Mouse (Mus musculus) CH12.LX (cell line): ENCODE measurements around the gene Ttc7b. TPM values are rescaled to one million over a fixed set of nuclear protein-coding genes. Genes with fewer than 3 reads are reported as not detected.

Experiments used
- DNase-seq: peaks from one replicate; pipeline ENCODE4 v3.0.0-alpha.2; 2013; ENCODE audit errors: extremely low read depth
- H3K27ac ChIP-seq: 2 replicates; pipeline ENCODE4 v1.5.1; 2012; ENCODE audit warnings: low read depth, mild to moderate bottlenecking, control low read depth, moderate library complexity; ENCODE audit not compliant: insufficient read depth
- H3K27me3 ChIP-seq: replicated peaks from 2 replicates; pipeline ENCODE3; 2012; ENCODE audit warnings: inconsistent platforms
- H3K36me3 ChIP-seq, 2 experiments: replicated peaks in 1 of 2; 2 replicates each; pipeline versions ENCODE3 to v1.6.1; 2012; ENCODE audit warnings: inconsistent platforms in 1 of 2, low read length in 1 of 2, mild to moderate bottlenecking in 1 of 2, mixed read lengths in 1 of 2, moderate library complexity in 1 of 2; ENCODE audit not compliant: control insufficient read depth in 1 of 2, insufficient read depth in 1 of 2
- H3K4me1 ChIP-seq, 2 experiments: 2 replicates each; pipeline ENCODE4 v1.6.1; 2012; ENCODE audit warnings: inconsistent platforms in 1 of 2, moderate library complexity in 1 of 2; ENCODE audit not compliant: insufficient read depth in 2 of 2, control insufficient read depth in 1 of 2
- H3K4me2 ChIP-seq: 2 replicates; pipeline ENCODE4 v1.6.1; 2012; ENCODE audit warnings: low read depth, mild to moderate bottlenecking, control low read depth; ENCODE audit not compliant: poor library complexity, insufficient read depth, severe bottlenecking
- H3K4me3 ChIP-seq, 3 experiments: fragments of 150-350 bp in 1 of 3; sonication (generic) in 1 of 3; replicated peaks in 1 of 3; 2 replicates each; pipeline versions ENCODE3 to v1.5.1; 2011 to 2012; ENCODE audit warnings: low read depth in 2 of 3, low read length in 2 of 3, mild to moderate bottlenecking in 2 of 3, moderate library complexity in 2 of 3, control low read depth in 1 of 3, improper control_type of control experiment in 1 of 3, inconsistent platforms in 1 of 3, mixed read lengths in 1 of 3; ENCODE audit not compliant: poor library complexity in 1 of 3
- H3K79me2 ChIP-seq: replicated peaks from 2 replicates; pipeline ENCODE4 v1.6.1; 2012; ENCODE audit warnings: mild to moderate bottlenecking, moderate library complexity; ENCODE audit not compliant: control insufficient read depth, poor library complexity, insufficient read depth, severe bottlenecking; ENCODE audit errors: extremely low read depth
- H3K9ac ChIP-seq: 2 replicates; pipeline ENCODE4 v1.6.1; 2012; ENCODE audit warnings: low read depth, mild to moderate bottlenecking, control low read depth, moderate library complexity; ENCODE audit not compliant: insufficient read depth
- H3K9me3 ChIP-seq: replicated peaks from 2 replicates; pipeline ENCODE3; 2012; ENCODE audit warnings: low read length, inconsistent platforms, mixed read lengths
- CHD1 ChIP-seq: IDR thresholded peaks from 2 replicates; pipeline ENCODE4 v1.6.1; 2012; ENCODE audit warnings: low read depth, low read length, improper control_type of control experiment, inconsistent platforms
- CHD2 ChIP-seq: IDR thresholded peaks from 2 replicates; pipeline ENCODE4 v1.6.1; 2011; ENCODE audit warnings: low read length, improper control_type of control experiment
- ELF1 ChIP-seq: IDR thresholded peaks from 2 replicates; pipeline ENCODE4 v1.6.1; 2014; ENCODE audit warnings: low read depth, mild to moderate bottlenecking, inconsistent platforms, low read length, improper control_type of control experiment
- EP300 ChIP-seq: IDR thresholded peaks from 2 replicates; pipeline ENCODE4 v1.6.1; 2011; ENCODE audit warnings: low read length, improper control_type of control experiment
- ETS1 ChIP-seq: conservative IDR thresholded peaks from 2 replicates; pipeline ENCODE4 v1.6.1; 2012; ENCODE audit warnings: low read depth, mild to moderate bottlenecking, inconsistent platforms, low read length, improper control_type of control experiment, moderate library complexity
- HCFC1 ChIP-seq: IDR thresholded peaks from 2 replicates; pipeline ENCODE4 v1.6.1; 2012; ENCODE audit warnings: low read depth, mild to moderate bottlenecking, inconsistent platforms, low read length, improper control_type of control experiment
- IRF4 ChIP-seq: IDR thresholded peaks from 2 replicates; pipeline ENCODE4 v1.6.1; 2014; ENCODE audit warnings: low read depth, mild to moderate bottlenecking, inconsistent platforms, low read length, improper control_type of control experiment
- MAX ChIP-seq: IDR thresholded peaks from 2 replicates; pipeline ENCODE4 v1.6.1; 2011; ENCODE audit warnings: low read length, improper control_type of control experiment
- MAZ ChIP-seq: IDR thresholded peaks from 2 replicates; pipeline ENCODE4 v1.6.1; 2012; ENCODE audit warnings: low read depth, mild to moderate bottlenecking, inconsistent platforms, low read length, improper control_type of control experiment, moderate library complexity
- MEF2A ChIP-seq: IDR thresholded peaks from 2 replicates; pipeline ENCODE4 v1.6.1; 2014; ENCODE audit warnings: low read depth, mild to moderate bottlenecking, inconsistent platforms, low read length, improper control_type of control experiment, borderline replicate concordance
- MYC ChIP-seq: IDR thresholded peaks from 2 replicates; pipeline ENCODE4 v1.6.1; 2011; ENCODE audit warnings: low read depth, mild to moderate bottlenecking, improper control_type of control experiment, low read length
- NRF1 ChIP-seq: IDR thresholded peaks from 2 replicates; pipeline ENCODE4 v1.6.1; 2014; ENCODE audit warnings: low read depth, mild to moderate bottlenecking, inconsistent platforms, low read length, improper control_type of control experiment, moderate library complexity
- PAX5 ChIP-seq: IDR thresholded peaks from 2 replicates; pipeline ENCODE4 v1.6.1; 2012; ENCODE audit warnings: low read length, inconsistent platforms, mixed read lengths
- SIN3A ChIP-seq: IDR thresholded peaks from 2 replicates; pipeline ENCODE4 v1.6.1; 2012; ENCODE audit warnings: low read length, improper control_type of control experiment, inconsistent platforms
- SMC3 ChIP-seq: IDR thresholded peaks from 2 replicates; pipeline ENCODE4 v1.6.1; 2011; ENCODE audit warnings: low read depth, low read length, improper control_type of control experiment
- TBP ChIP-seq: conservative IDR thresholded peaks from 2 replicates; pipeline ENCODE4 v1.6.1; 2011; ENCODE audit warnings: low read depth, low read length, improper control_type of control experiment
- ZC3H11A ChIP-seq: IDR thresholded peaks from 2 replicates; pipeline ENCODE4 v1.6.1; 2012; ENCODE audit warnings: low read depth, mild to moderate bottlenecking, inconsistent platforms, low read length, improper control_type of control experiment
- ZMIZ1 ChIP-seq: IDR thresholded peaks from 2 replicates; pipeline ENCODE4 v1.6.1; 2012; ENCODE audit warnings: low read depth, mild to moderate bottlenecking, inconsistent platforms, low read length, improper control_type of control experiment
- dilution Hi-C: fragments of 300-500 bp; cut with MboI; formaldehyde crosslinking; loops from 2 replicates; pipeline ENCODE4 v1.14.3; 2020; ENCODE audit warnings: low sequenced_read_pairs; ENCODE audit not compliant: extremely low pct_unique_long_range_greater_than_20kb, extremely low pct_ligation_motif_present
- in situ Hi-C: fragments of 300-500 bp; cut with MboI; formaldehyde crosslinking; loops from 3 replicates; pipeline ENCODE4 v1.14.3; 2019; ENCODE audit warnings: low sequenced_read_pairs, low pct_ligation_motif_present, low pct_unique_long_range_greater_than_20kb, mixed read lengths
- polyA plus RNA-seq: library from polyadenylated mRNA; unstranded; fragments of >175 nt; gene quantifications from 2 replicates; pipeline ENCODE4 v1.2.1, GENCODE M21; 2012; ENCODE audit warnings: low read depth; ENCODE audit not compliant: insufficient read length
- total RNA-seq, 2 experiments: library from RNA; depleted of rRNA; stranded (reverse); fragments of 300-350 nt in 1 of 2; fragments of >200 nt in 1 of 2; gene quantifications; 2 replicates each; pipeline ENCODE4 v1.2.3; 2012 to 2014

Ttc7b gene
- total and polyA plus RNA-seq, 3 experiments: 7.8 to 18.3 (median 12.7) TPM

DNA sequence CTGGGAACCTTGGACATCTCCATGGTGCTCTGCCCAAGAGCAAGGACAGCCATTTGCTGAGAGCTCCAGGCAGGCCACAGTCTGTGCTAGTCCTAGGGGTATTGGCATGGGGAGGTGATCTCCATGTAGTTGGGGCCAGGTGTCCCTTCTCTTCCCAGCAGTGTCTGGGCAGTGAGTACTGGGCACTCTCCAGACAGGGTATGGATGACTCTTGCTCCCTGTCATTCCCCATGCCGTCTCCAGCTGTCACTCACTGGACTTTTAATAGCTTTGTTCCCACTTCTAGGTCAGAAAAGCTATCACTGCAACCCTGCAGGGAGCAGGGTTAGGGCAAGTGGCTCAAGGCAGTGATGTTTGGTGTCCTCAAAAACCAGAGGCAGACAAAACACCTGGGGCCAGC lies 214.3 kb downstream of the Ttc7b start:
- no peak overlapping the region for H3K27ac ChIP-seq
- no peaks in the 10 kb centered on the region for H3K9me3 ChIP-seq
- H3K4me2 ChIP-seq: no peak overlapping the region
- peaks cover 0 to 37% of the 10 kb centered on the region in 2 experiments for H3K36me3 ChIP-seq
- TF ChIP-seq TBP (no peak), MAZ (no peak), ETS1 (no peak), MYC (no peak), MAX (no peak), ZMIZ1 (no peak), ZC3H11A (no peak), CHD2 (no peak)
- peaks cover 6 to 21% of the 10 kb centered on the region in 2 experiments for H3K4me1 ChIP-seq
- H3K79me2 ChIP-seq: no peaks in the 10 kb centered on the region
- H3K4me3 ChIP-seq: no peak overlapping the region
- in situ Hi-C loops (no loop called here), dilution Hi-C loops (no loop called here)
- H3K9ac ChIP-seq: no peak overlapping the region
- DNase-seq: no peak
- no peaks in the 10 kb centered on the region for H3K27me3 ChIP-seq

DNA sequence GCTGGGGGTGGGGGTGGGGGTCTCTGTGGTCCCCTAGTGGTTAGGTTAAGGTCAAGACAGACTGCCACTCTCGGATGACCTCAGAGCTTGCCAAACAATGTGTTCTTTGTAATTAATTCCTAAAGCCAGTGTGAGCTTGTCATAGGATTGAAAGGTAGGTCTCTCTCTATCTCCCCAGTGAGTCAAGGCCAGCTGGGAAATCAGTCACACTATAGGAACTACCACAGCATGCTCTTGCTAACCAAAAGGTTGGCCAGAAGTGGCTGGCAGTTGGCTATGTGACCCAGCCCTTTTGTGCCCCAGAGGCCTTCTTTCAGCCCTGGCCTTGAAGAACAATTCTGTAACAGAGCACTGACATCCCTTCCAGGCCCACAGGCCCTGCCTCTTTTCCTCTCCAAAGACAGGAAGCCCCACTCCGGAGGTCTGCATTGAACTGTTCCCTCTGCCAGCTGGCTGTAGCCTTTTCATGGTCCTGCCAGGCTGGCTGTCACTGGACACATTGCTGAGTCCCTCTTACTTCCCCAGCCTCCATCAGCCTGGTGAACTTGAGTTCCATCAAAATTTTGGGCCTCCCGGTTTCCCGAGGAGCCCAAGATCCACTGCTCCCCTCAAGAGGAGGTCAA lies 215.5 kb downstream of the Ttc7b start:
- Histone ChIP-seq H3K27ac (no peak overlapping the region), H3K9me3 (no peaks in the 10 kb centered on the region), H3K4me3 (no peak overlapping the region), H3K9ac (no peak overlapping the region), H3K4me2 (no peak overlapping the region), H3K36me3 (peaks cover 0 to 43% of the 10 kb centered on the region in 2 experiments)
- in situ Hi-C loops: no loop called here
- dilution Hi-C loops: no loop called here
- no peak for DNase-seq
- TF ChIP-seq NRF1 (no peak), SIN3A (no peak), ETS1 (no peak), PAX5 (no peak), IRF4 (no peak), EP300 (no peak), HCFC1 (no peak), MEF2A (no peak), SMC3 (no peak), MYC (no peak), ELF1 (no peak), CHD1 (no peak)
- TF ChIP-seq, all 38 proteins: peak for 0
- Histone ChIP-seq H3K79me2 (no peaks in the 10 kb centered on the region), H3K4me1 (peaks cover under 1 to 12% of the 10 kb centered on the region in 2 experiments; a peak in 3 of 4 replicates), H3K27me3 (no peaks in the 10 kb centered on the region)
